Mouse (Mus musculus) heart, embryonic 11.5 days (tissue): ENCODE data around the gene Mptx2. TPM values are rescaled to one million over a fixed set of nuclear protein-coding genes. Genes with fewer than 3 reads are reported as not detected.
"Not testable (repeated sequence)": the region's sequence is repeated elsewhere in the genome, so short reads cannot be mapped to it uniquely, and the experiment has no call there.

Source experiments
- ATAC-seq: fragments of 200-750 bp; cut with Nextera tagmentation; replicated peaks from 2 replicates; pipeline ENCODE4 v1.8.0; 2017; ENCODE audit warnings: moderate library complexity; ENCODE audit not compliant: insufficient number of reproducible peaks, low FRiP score, low TSS enrichment
- H3K27ac ChIP-seq: fragments of 300-500 bp; sonication (generic); 2 replicates; pipeline ENCODE4 v1.5.1; 2014; ENCODE audit warnings: mild to moderate bottlenecking, low read depth, low read length
- H3K27me3 ChIP-seq: fragments of 300-500 bp; sonication (generic); 2 replicates; pipeline ENCODE4 v1.6.1; 2014; ENCODE audit warnings: mild to moderate bottlenecking, low read length, mixed read lengths; ENCODE audit not compliant: control insufficient read depth, insufficient read depth
- H3K36me3 ChIP-seq: fragments of 300-500 bp; sonication (generic); 2 replicates; pipeline ENCODE4 v1.6.1; 2014; ENCODE audit warnings: mild to moderate bottlenecking, low read length, moderate library complexity, mixed read lengths; ENCODE audit not compliant: control insufficient read depth, insufficient read depth
- H3K4me1 ChIP-seq: fragments of 300-500 bp; sonication (generic); 2 replicates; pipeline ENCODE4 v1.6.1; 2014; ENCODE audit warnings: low read length; ENCODE audit not compliant: control insufficient read depth, insufficient read depth
- H3K4me2 ChIP-seq: fragments of 300-500 bp; sonication (generic); 2 replicates; pipeline ENCODE4 v1.6.1; 2014; ENCODE audit warnings: mild to moderate bottlenecking, moderate library complexity
- H3K4me3 ChIP-seq: fragments of 300-500 bp; sonication (generic); 2 replicates; pipeline ENCODE4 v1.5.1; 2014; ENCODE audit warnings: low read depth, low read length
- H3K9ac ChIP-seq: fragments of 300-500 bp; sonication (generic); 2 replicates; pipeline ENCODE4 v1.6.1; 2014; ENCODE audit warnings: mild to moderate bottlenecking, low read depth, low read length, moderate library complexity
- H3K9me3 ChIP-seq: fragments of 300-500 bp; sonication (generic); replicated peaks from 2 replicates; pipeline ENCODE4 v1.6.1; 2016; ENCODE audit warnings: low read length; ENCODE audit not compliant: control insufficient read depth
- WGBS: fragments of 180-500 bp; shearing (Covaris S2); extraction: QIAGEN DNeasy Blood & Tissue Kit; methylation state at CpG from one replicate; pipeline ENCODE4 v1.1.7; 2014; ENCODE audit not compliant: insufficient replicate concordance; 5-methylcytosine and 5-hydroxymethylcytosine counted together
- polyA plus RNA-seq: library from polyadenylated mRNA; unstranded; fragments of >200 nt; fragmentation: Nextera tagmentation; extraction: Ambion mirVana; gene quantifications from 2 replicates; pipeline ENCODE4 v1.2.1, GENCODE M21; 2014

The Mptx2 gene
- polyA plus RNA-seq, 1 experiment from 2014 or later: not detected

- H3K4me3 ChIP-seq: no peak overlapping the region
- no peaks in the 10 kb centered on the region for H3K27me3 ChIP-seq
- H3K9me3 ChIP-seq: no peaks in the 10 kb centered on the region
- WGBS: 78% methylated on average over 3 of the region's 3 CpGs
- no peak overlapping the region for H3K4me2 ChIP-seq
- H3K27ac ChIP-seq: no peak overlapping the region
- ATAC-seq: no peak
- no peaks in the 10 kb centered on the region for H3K36me3 ChIP-seq
- H3K9ac ChIP-seq: no peak overlapping the region
- H3K4me1 ChIP-seq: no peaks in the 10 kb centered on the region
These were observed 38.1 kb upstream of the Mptx2 start for GRCm38 (mm10) chr1:173315725-173316124.

DNA sequence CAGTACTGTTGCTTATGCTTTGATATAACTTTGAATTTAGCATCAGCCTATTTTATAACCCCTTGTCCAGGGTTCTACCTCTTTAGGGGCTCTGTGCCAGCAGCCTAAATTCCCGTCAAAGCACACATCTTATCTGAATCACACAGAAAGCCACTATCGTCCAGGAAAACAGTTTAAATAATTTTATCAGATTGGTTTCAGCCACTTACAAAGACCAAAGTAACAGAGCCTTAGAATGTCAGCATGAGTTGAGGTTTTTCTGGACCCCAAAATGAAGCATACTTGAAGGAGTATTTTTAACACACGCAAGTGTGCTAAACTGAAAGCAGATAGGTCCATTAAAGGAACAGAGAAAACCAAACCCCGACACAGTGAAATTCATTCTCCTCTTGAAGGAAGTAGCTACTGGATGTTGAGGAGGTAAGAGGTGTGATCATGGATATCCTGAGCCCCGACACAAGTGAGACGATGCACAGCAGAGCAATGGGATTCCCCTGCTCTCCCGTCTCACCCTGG, 36.0 kb upstream of the Mptx2 start:
- not testable (repeated sequence) for H3K4me3 ChIP-seq, H3K4me1 ChIP-seq, ATAC-seq, H3K27me3 ChIP-seq, H3K9ac ChIP-seq, H3K9me3 ChIP-seq, H3K27ac ChIP-seq, H3K4me2 ChIP-seq, H3K36me3 ChIP-seq
- WGBS: 71% methylated on average over 7 of the region's 7 CpGs

- H3K4me3 ChIP-seq, H3K9me3 ChIP-seq, ATAC-seq, H3K4me1 ChIP-seq, H3K27me3 ChIP-seq, H3K36me3 ChIP-seq, H3K4me2 ChIP-seq, H3K27ac ChIP-seq, H3K9ac ChIP-seq: not testable (repeated sequence)
- WGBS: 43% methylated on average over 3 of the region's 3 CpGs
These were observed 25.2 kb upstream of the Mptx2 start for GRCm38 (mm10) chr1:173302795-173303194.

- Histone ChIP-seq H3K4me1 (no peaks in the 10 kb centered on the region), H3K36me3 (no peaks in the 10 kb centered on the region), H3K4me3 (no peak within 1 kb of the TSS), H3K27ac (no peak within 1 kb of the TSS), H3K9ac (no peak within 1 kb of the TSS), H3K9me3 (no peaks in the 10 kb centered on the region), H3K27me3 (no peaks in the 10 kb centered on the region), H3K4me2 (no peak within 1 kb of the TSS)
- ATAC-seq: no peak
These were observed 11.9 kb downstream of the Mptx2 start, which contains the start of gene Olfr418 for GRCm38 (mm10) chr1:173265701-173266100. Gene Olfr418 (plus strand): TSS chr1:173266001.

GRCm38 (mm10) chr1:173249888-173250287, 27.7 kb downstream of the Mptx2 start:
- 81% methylated on average over 3 of the region's 3 CpGs for WGBS
- Histone ChIP-seq H3K36me3 (no peaks in the 10 kb centered on the region), H3K4me2 (no peak overlapping the region), H3K4me1 (no peaks in the 10 kb centered on the region), H3K4me3 (no peak overlapping the region), H3K27ac (no peak overlapping the region), H3K27me3 (no peaks in the 10 kb centered on the region), H3K9me3 (no peaks in the 10 kb centered on the region), H3K9ac (no peak overlapping the region)
- no peak for ATAC-seq

- H3K9me3 ChIP-seq, H3K9ac ChIP-seq, H3K4me3 ChIP-seq, H3K4me2 ChIP-seq, H3K27ac ChIP-seq, ATAC-seq, H3K27me3 ChIP-seq, H3K36me3 ChIP-seq, H3K4me1 ChIP-seq: not testable (repeated sequence)
- 78% methylated on average over 1 of the region's 1 CpGs for WGBS
These were observed 40.6 kb downstream of the Mptx2 start for GRCm38 (mm10) chr1:173237004-173237403.

- Histone ChIP-seq H3K9ac (no peak within 1 kb of the TSS), H3K27me3 (no peaks in the 10 kb centered on the region), H3K4me3 (no peak within 1 kb of the TSS), H3K4me2 (no peak within 1 kb of the TSS), H3K9me3 (no peaks in the 10 kb centered on the region), H3K36me3 (no peaks in the 10 kb centered on the region), H3K27ac (no peak within 1 kb of the TSS), H3K4me1 (no peaks in the 10 kb centered on the region)
- no peak for ATAC-seq
- 82% methylated on average over 2 of the region's 2 CpGs for WGBS
These were observed 50.5 kb downstream of the Mptx2 start, which contains the start of gene Fcer1a for GRCm38 (mm10) chr1:173227081-173227480. Gene Fcer1a (minus strand): TSS chr1:173227214.

Other genes with a start within 250 kb of the Mptx2 start
- not detected in 2 replicates for gene Olfr1408, start 140.4 kb downstream of the Mptx2 start, polyA plus RNA-seq
- gene Olfr1406, start 87.1 kb downstream of the Mptx2 start, polyA plus RNA-seq: not detected in 2 replicates
- gene Olfr218, start 80.0 kb downstream of the Mptx2 start, polyA plus RNA-seq: not detected in 2 replicates
- not detected in 2 replicates for gene Olfr1404, start 65.4 kb downstream of the Mptx2 start, polyA plus RNA-seq
- not detected in 2 replicates for gene Fcer1a, start 50.6 kb downstream of the Mptx2 start, polyA plus RNA-seq
- gene Olfr418, start 11.8 kb downstream of the Mptx2 start, polyA plus RNA-seq: not detected in 2 replicates
- gene Ackr1, start 56.0 kb upstream of the Mptx2 start, polyA plus RNA-seq: 5.0 and 5.5 TPM in 2 replicates
- gene Aim2, start 73.1 kb upstream of the Mptx2 start, polyA plus RNA-seq: 1.9 and 3.1 TPM in 2 replicates
- 1.3 TPM in 2 replicates for gene Cadm3, start 89.9 kb upstream of the Mptx2 start, polyA plus RNA-seq
- 0.06 TPM in 1 of 2 replicates, not detected in the other for gene Ifi206, start 213.3 kb upstream of the Mptx2 start, polyA plus RNA-seq